Mouse (Mus musculus) thymus, adult 2 months (tissue): ENCODE data around the gene Dcst1.

Experiments
- CTCF ChIP-seq: fragments of 200-500 bp; IDR thresholded peaks from 2 replicates; pipeline ENCODE4 v1.5.1; 2012; ENCODE audit warnings: mild to moderate bottlenecking, control low read depth, low read length, moderate library complexity, borderline replicate concordance; ENCODE audit not compliant: control insufficient read depth, poor library complexity, insufficient read depth; ENCODE audit errors: extremely low read depth
- POLR2A ChIP-seq: fragments of 200-500 bp; IDR thresholded peaks from 2 replicates; pipeline ENCODE4 v1.6.1; 2012; ENCODE audit warnings: mild to moderate bottlenecking, low read length, control low read depth, moderate library complexity; ENCODE audit not compliant: control insufficient read depth, poor library complexity, insufficient read depth; ENCODE audit errors: extremely low read depth

GRCm38 (mm10) chr3:89394894-89395256, 29.8 kb upstream of the Dcst1 start:
- TF ChIP-seq CTCF = no peak
- no peak for TF ChIP-seq POLR2A
